Mouse (Mus musculus) forebrain, embryonic 14.5 days (tissue): ENCODE measurements around the gene Unk. TPM values are rescaled to one million over a fixed set of nuclear protein-coding genes. Genes with fewer than 3 reads are reported as not detected.

Experiments used
- ATAC-seq: fragments of 200-750 bp; cut with Nextera tagmentation; 2 replicates; pipeline ENCODE4 v1.8.0; 2017; ENCODE audit warnings: mild to moderate bottlenecking, moderate library complexity
- DNase-seq: peaks from one replicate; pipeline ENCODE4 v3.0.0-alpha.2; 2015; ENCODE audit warnings: low spot score
- H3K27ac ChIP-seq: fragments of 300-500 bp; sonication (generic); 2 replicates; pipeline ENCODE4 v1.5.1; 2014; ENCODE audit warnings: low read depth, mild to moderate bottlenecking, control low read depth, low read length, moderate library complexity
- H3K27me3 ChIP-seq: fragments of 300-500 bp; sonication (generic); replicated peaks from 2 replicates; pipeline ENCODE4 v1.6.1; 2014; ENCODE audit warnings: low read length, control low read depth, mixed read lengths; ENCODE audit not compliant: control insufficient read depth, insufficient read depth
- H3K36me3 ChIP-seq: fragments of 300-500 bp; sonication (generic); 2 replicates; pipeline ENCODE4 v1.6.1; 2014; ENCODE audit warnings: low read length, control low read depth; ENCODE audit not compliant: control insufficient read depth, insufficient read depth
- H3K4me1 ChIP-seq: fragments of 300-500 bp; sonication (generic); 2 replicates; pipeline ENCODE4 v1.6.1; 2014; ENCODE audit warnings: antibody characterized with exemption, low read length, control low read depth; ENCODE audit not compliant: control insufficient read depth, insufficient read depth
- H3K4me2 ChIP-seq: fragments of 300-500 bp; sonication (generic); 2 replicates; pipeline ENCODE4 v1.6.1; 2014; ENCODE audit warnings: mild to moderate bottlenecking, control low read depth, low read length
- H3K4me3 ChIP-seq: fragments of 300-500 bp; sonication (generic); 2 replicates; pipeline ENCODE4 v1.5.1; 2014; ENCODE audit warnings: low read depth, low read length, control low read depth
- H3K9ac ChIP-seq: fragments of 300-500 bp; sonication (generic); 2 replicates; pipeline ENCODE4 v1.6.1; 2014; ENCODE audit warnings: mild to moderate bottlenecking, low read length, control low read depth, moderate library complexity
- H3K9me3 ChIP-seq: fragments of 300-500 bp; sonication (generic); replicated peaks from 2 replicates; pipeline ENCODE4 v1.6.1; 2016; ENCODE audit warnings: low read length, control low read depth, mixed read lengths; ENCODE audit not compliant: control insufficient read depth
- WGBS: fragments of 180-500 bp; shearing (Covaris S2); extraction: QIAGEN DNeasy Blood & Tissue Kit; methylation state at CpG from one replicate; pipeline ENCODE4 v1.1.7; 2014; 5-methylcytosine and 5-hydroxymethylcytosine counted together
- polyA plus RNA-seq: library from polyadenylated mRNA; unstranded; fragments of >200 nt; fragmentation: Nextera tagmentation; extraction: Ambion mirVana; gene quantifications from 2 replicates; pipeline ENCODE4 v1.2.1, GENCODE M21; 2014

Gene Unk
- polyA plus RNA-seq, 1 experiment from 2014 or later = 23.4 TPM

DNA sequence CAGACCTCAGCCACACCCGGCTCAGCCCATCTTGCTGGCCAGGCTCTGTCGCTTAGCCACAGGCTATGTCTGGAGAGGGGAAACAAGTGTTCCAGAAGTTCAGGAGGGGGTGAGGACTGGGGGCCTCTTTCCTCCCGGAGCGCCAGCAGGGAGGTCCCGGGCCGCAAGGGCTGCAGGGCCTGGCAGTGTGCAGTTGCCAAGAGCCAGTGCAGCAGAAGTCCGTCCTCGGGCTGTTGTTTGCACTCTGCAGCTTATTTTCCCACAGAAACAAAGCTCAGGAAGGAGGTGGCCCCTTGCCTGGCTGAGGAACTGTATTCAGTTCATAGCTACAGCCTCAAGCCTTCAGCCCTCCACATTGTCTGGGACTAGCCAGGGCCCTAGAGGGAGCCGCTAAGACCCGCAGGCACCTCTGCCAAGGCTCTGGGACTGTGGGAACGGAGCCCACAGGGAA lies 71.8 kb downstream of the Unk start:
- no peak overlapping the region for H3K9ac ChIP-seq
- ATAC-seq = peak; percentile 80
- H3K4me1 ChIP-seq = peaks cover 10% of the 10 kb centered on the region; the same call in 1 of the 2 replicates
- peak overlapping the region; percentile 23; the same call in 1 of the 2 replicates for H3K4me2 ChIP-seq
- under 1% methylated on average over 11 of the region's 11 CpGs for WGBS
- peak overlapping the region; percentile 45 for H3K27ac ChIP-seq
- no peaks in the 10 kb centered on the region for H3K36me3 ChIP-seq
- peaks cover 11% of the 10 kb centered on the region for H3K27me3 ChIP-seq
- no peak overlapping the region for H3K4me3 ChIP-seq
- H3K9me3 ChIP-seq = no peaks in the 10 kb centered on the region
- DNase-seq = peak; percentile 83

DNA sequence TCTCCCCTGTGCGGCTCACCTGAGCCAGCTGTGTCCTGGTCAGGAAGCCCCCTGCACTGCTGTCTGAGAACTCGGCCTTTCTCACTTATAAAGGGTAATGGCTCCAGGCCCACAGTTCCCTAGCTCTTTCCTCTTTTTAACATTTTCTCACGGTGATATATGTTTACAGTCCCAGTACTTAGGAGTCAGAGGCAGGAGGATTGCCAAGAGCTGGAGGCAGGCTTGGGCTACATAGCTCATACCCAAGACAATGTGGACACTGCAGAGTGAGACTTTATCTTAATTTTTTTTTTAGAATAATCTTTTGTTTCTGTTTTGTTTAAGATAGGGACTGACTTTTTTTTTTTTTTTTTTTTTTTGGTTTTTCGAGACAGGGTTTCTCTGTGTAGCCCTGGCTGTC lies 72.3 kb downstream of the Unk start:
- DNase-seq = peak; percentile 56
- Histone ChIP-seq H3K4me2 (peak overlapping the region; percentile 23; the same call in 1 of the 2 replicates), H3K27me3 (peaks cover 16% of the 10 kb centered on the region), H3K4me1 (peaks cover 10% of the 10 kb centered on the region; the same call in 1 of the 2 replicates), H3K36me3 (no peaks in the 10 kb centered on the region), H3K9ac (no peak overlapping the region; the same call in 1 of the 2 replicates), H3K27ac (peak overlapping the region; percentile 45), H3K4me3 (no peak overlapping the region), H3K9me3 (no peaks in the 10 kb centered on the region)
- ATAC-seq = peak; percentile 18; the same call in 1 of the 2 replicates
- WGBS = 42% methylated on average over 3 of the region's 4 CpGs

DNA sequence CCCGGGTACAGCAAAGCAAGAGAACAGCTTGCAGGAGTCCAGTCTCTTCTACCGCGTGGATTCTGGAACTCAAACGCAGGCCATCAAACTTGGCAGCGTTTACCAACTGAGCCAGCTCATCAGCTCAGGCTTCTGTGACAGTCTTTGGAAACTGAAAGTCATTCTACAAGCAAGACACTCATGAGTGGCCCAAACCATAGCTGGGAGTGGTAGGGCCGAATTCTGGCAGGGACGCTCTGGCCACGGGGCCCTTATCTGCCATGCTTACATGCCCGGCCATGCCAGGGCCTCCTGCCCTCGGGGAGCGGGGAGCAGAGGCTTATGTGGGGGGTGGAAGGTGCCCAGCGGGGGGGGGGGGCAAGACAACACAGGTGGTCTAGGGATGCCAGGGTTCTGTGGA lies 73.5 kb downstream of the Unk start:
- Histone ChIP-seq H3K36me3 (no peaks in the 10 kb centered on the region), H3K9me3 (no peaks in the 10 kb centered on the region), H3K4me1 (peaks cover 10% of the 10 kb centered on the region; the same call in 1 of the 2 replicates), H3K9ac (no peak overlapping the region), H3K27me3 (peaks cover 28% of the 10 kb centered on the region), H3K4me3 (no peak overlapping the region), H3K27ac (no peak overlapping the region), H3K4me2 (no peak overlapping the region)
- DNase-seq (no peak), ATAC-seq (no peak)
- 81% methylated on average over 12 of the region's 12 CpGs for WGBS

DNA sequence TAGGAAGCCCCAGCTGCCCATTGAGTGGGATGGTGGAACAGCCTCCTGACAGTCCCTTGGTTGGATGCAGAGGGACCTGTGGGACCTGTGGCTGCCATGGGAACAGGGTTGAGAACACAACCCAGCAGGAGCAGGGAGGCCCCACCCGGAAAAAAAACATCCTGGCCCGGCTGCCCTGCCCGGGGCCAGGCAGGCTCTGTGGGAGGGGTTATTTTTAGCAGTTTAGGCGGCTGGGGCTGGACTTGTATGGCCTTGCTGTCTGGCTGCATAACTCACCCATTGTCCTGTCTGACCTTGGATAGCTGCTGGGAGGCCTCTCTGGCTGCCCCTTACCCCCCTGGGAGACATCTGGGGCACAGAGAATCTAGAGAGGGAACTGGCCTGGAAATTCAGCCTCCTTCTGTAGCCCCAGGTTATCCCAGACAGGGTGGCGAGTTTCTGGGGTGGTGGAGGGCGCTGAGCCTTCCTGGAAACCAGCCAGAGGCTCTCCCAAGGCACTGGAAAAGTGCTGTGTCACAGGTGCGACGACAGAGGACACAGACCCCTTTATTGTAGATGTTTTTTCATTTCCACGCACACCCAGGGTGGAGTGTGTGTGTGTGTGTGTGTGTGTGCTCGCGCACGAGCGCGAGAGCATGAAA lies 74.0 kb downstream of the Unk start:
- WGBS = 43% methylated on average over 14 of the region's 14 CpGs
- DNase-seq (no peak), ATAC-seq (no peak)
- H3K36me3 ChIP-seq = no peaks in the 10 kb centered on the region
- no peak overlapping the region for H3K4me2 ChIP-seq
- no peaks in the 10 kb centered on the region for H3K9me3 ChIP-seq
- H3K27me3 ChIP-seq = peaks cover 33% of the 10 kb centered on the region
- H3K4me1 ChIP-seq = peaks cover 10% of the 10 kb centered on the region; the same call in 1 of the 2 replicates
- H3K27ac ChIP-seq = no peak overlapping the region; the same call in 1 of the 2 replicates
- H3K9ac ChIP-seq = no peak overlapping the region
- H3K4me3 ChIP-seq = no peak overlapping the region

DNA sequence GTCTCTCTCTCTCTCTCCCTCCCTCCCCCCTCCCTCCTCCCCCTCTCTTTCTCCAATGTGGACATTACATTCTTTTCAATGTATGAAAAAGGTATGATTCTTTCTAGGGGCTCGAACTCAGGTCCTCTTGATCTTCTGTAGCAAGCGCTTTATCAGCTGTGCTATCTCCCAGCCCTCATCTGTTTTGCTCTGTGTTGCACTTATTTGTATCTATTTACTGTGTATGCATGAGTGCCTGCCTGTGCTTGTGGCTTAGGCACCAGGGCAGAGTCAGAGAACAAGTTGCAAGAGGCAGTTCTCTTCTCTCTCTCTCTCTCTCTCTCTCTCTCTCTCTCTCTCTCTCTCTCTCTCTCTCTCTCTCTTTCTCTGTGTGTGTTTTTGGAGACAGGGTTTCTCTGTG lies 74.9 kb downstream of the Unk start:
- 95% methylated on average over 2 of the region's 2 CpGs for WGBS
- peaks cover 42% of the 10 kb centered on the region for H3K27me3 ChIP-seq
- H3K9me3 ChIP-seq = no peaks in the 10 kb centered on the region
- H3K4me2 ChIP-seq = no peak overlapping the region
- no peaks in the 10 kb centered on the region for H3K36me3 ChIP-seq
- H3K4me3 ChIP-seq = no peak overlapping the region
- H3K9ac ChIP-seq = no peak overlapping the region
- ATAC-seq (no peak), DNase-seq (no peak)
- peaks cover 12% of the 10 kb centered on the region for H3K4me1 ChIP-seq
- no peak overlapping the region for H3K27ac ChIP-seq

DNA sequence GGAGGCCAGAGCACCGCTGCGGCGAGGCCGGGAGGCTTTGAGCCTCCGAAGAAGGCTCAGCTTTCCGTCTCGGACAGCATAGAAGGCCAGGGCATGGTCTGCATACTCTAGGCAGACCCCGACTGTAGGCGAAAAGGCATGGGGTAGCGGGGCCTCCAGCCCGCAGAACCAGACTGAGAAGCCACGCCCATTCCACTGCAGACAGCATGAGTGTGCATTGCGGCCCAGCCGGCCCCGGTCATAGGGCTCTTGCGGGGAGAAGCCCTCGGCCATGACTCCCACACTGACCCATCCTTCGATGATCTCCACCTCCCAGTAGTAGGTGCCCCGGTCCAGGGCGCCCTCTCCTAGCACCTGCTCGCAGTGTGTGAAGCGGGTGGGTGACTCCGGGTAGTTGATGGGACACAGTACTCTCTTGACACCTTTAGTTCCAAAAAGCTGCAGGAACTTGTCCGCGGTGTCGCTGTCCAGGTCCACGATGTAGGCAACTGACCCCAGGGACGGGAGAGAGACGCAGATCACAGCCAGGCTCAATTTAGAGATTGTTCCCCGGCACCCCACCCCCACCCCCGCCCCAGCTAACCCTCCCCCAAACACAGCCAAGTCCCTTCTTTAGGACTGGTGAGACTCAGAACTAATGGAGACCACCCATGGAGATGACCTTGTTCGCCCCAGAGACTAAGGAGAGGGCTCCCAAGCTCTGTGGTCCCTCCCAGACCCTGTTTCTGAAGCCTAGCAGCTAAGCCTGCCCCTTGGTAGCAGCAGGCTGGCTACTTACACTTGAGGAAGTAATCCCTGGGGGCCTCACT lies 76.2 kb downstream of the Unk start:
- no peak overlapping the region for H3K4me3 ChIP-seq
- H3K27ac ChIP-seq = no peak overlapping the region
- peaks cover 12% of the 10 kb centered on the region for H3K4me1 ChIP-seq
- ATAC-seq (no peak), DNase-seq (no peak)
- H3K9ac ChIP-seq = no peak overlapping the region
- H3K4me2 ChIP-seq = no peak overlapping the region
- no peaks in the 10 kb centered on the region for H3K36me3 ChIP-seq
- peaks cover 54% of the 10 kb centered on the region for H3K27me3 ChIP-seq
- 31% methylated on average over 32 of the region's 32 CpGs for WGBS
- no peaks in the 10 kb centered on the region for H3K9me3 ChIP-seq

DNA sequence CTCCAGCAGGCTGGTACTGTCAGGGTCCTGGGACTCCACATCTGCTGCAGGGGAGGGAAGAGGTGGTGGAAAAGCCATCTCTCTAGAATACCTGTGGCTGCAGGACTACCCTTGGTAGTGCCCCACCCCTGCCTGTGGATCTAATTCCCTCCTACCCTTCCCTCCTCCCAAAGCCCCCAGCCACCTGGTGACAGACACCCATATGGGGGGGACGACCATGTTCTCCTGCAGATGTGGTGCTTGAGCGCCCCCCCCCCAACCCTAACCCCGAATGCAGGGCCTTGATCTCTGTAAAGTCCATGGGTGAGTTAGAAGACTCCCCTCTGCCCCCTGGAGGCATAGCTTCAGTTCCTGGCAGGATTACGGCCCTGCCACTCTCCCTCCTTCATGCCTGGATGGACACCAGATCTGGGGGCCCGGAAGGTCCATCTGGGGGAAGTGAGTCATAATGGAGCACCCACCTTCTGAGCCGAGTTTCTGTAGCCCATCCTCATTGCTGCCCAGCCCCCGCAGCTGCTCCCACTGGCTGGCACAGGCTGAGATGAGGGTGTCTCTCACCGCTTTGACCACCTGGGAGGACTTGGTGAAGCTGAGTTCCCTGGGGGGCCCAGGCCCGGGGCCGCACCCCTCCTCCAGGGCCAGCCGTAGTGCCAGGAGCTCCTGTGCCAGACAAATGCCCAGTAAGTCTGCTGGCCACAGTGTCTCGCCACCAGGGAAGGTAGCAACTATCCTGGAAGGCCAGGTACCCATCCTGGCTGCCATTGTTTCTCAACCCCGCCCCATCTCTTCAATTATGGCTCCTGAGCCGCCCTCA lies 77.0 kb downstream of the Unk start:
- peaks cover 12% of the 10 kb centered on the region for H3K4me1 ChIP-seq
- H3K27me3 ChIP-seq = peaks cover 60% of the 10 kb centered on the region
- ATAC-seq = no peak
- no peak overlapping the region for H3K4me2 ChIP-seq
- no peaks in the 10 kb centered on the region for H3K36me3 ChIP-seq
- H3K9ac ChIP-seq = no peak overlapping the region
- H3K4me3 ChIP-seq = 0 out of 2 replicates have a peak overlapping the region, but pooled peaks have one; percentile 4
- 17% methylated on average over 14 of the region's 14 CpGs for WGBS
- H3K9me3 ChIP-seq = no peaks in the 10 kb centered on the region
- no peak for DNase-seq
- no peak overlapping the region for H3K27ac ChIP-seq

DNA sequence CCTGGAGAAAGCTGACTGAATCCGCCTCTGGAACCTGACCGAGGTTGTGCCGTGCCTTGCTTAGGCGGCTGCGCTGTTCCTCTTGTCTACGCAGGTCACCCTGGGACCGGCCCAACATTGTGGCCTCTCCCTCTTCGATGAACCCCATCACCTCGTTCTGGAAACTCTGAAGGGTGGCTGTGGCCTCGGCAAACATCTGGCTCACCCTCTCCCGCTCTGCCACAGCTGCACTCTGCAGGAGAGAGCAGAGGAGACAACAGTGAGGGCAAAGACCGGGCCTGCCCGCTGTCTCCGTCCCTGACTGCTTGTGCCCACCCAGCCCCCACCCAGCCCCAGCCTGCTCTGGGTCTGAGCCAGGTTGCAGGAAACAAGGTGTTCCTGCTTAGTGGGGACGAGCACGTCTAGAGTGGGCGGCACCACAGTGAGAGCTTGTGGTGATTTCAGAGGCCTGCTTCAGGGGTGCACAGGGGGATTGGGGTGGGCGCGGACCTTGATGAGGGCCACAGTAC lies 77.7 kb downstream of the Unk start:
- Histone ChIP-seq H3K9ac (no peak overlapping the region), H3K4me3 (0 out of 2 replicates have a peak overlapping the region, but pooled peaks have one; percentile 4), H3K36me3 (no peaks in the 10 kb centered on the region), H3K27me3 (peaks cover 60% of the 10 kb centered on the region), H3K27ac (no peak overlapping the region), H3K4me2 (no peak overlapping the region), H3K9me3 (no peaks in the 10 kb centered on the region), H3K4me1 (peaks cover 12% of the 10 kb centered on the region)
- ATAC-seq (no peak), DNase-seq (no peak)
- WGBS = 9% methylated on average over 19 of the region's 19 CpGs
